Mouse (Mus musculus) CH12.LX (cell line): Measurements from ENCODE around the gene Inpp4b. TPM values are rescaled to one million over a fixed set of nuclear protein-coding genes. Genes with fewer than 3 reads are reported as not detected.

ENCODE experiments used
- DNase-seq: peaks from one replicate; pipeline ENCODE4 v3.0.0-alpha.2; 2013; ENCODE audit errors: extremely low read depth
- H3K27ac ChIP-seq: 2 replicates; pipeline ENCODE4 v1.5.1; 2012; ENCODE audit warnings: low read depth, mild to moderate bottlenecking, control low read depth, moderate library complexity; ENCODE audit not compliant: insufficient read depth
- H3K27me3 ChIP-seq: replicated peaks from 2 replicates; pipeline ENCODE3; 2012; ENCODE audit warnings: inconsistent platforms
- H3K36me3 ChIP-seq, 2 experiments: replicated peaks in 1 of 2; 2 replicates each; pipeline versions ENCODE3 to v1.6.1; 2012; ENCODE audit warnings: inconsistent platforms in 1 of 2, low read length in 1 of 2, mild to moderate bottlenecking in 1 of 2, mixed read lengths in 1 of 2, moderate library complexity in 1 of 2; ENCODE audit not compliant: control insufficient read depth in 1 of 2, insufficient read depth in 1 of 2
- H3K4me1 ChIP-seq, 2 experiments: 2 replicates each; pipeline ENCODE4 v1.6.1; 2012; ENCODE audit warnings: inconsistent platforms in 1 of 2, moderate library complexity in 1 of 2; ENCODE audit not compliant: insufficient read depth in 2 of 2, control insufficient read depth in 1 of 2
- H3K4me2 ChIP-seq: 2 replicates; pipeline ENCODE4 v1.6.1; 2012; ENCODE audit warnings: low read depth, mild to moderate bottlenecking, control low read depth; ENCODE audit not compliant: poor library complexity, insufficient read depth, severe bottlenecking
- H3K4me3 ChIP-seq, 3 experiments: fragments of 150-350 bp in 1 of 3; sonication (generic) in 1 of 3; replicated peaks in 1 of 3; 2 replicates each; pipeline versions ENCODE3 to v1.5.1; 2011 to 2012; ENCODE audit warnings: low read depth in 2 of 3, low read length in 2 of 3, mild to moderate bottlenecking in 2 of 3, moderate library complexity in 2 of 3, control low read depth in 1 of 3, improper control_type of control experiment in 1 of 3, inconsistent platforms in 1 of 3, mixed read lengths in 1 of 3; ENCODE audit not compliant: poor library complexity in 1 of 3
- H3K79me2 ChIP-seq: replicated peaks from 2 replicates; pipeline ENCODE4 v1.6.1; 2012; ENCODE audit warnings: mild to moderate bottlenecking, moderate library complexity; ENCODE audit not compliant: control insufficient read depth, poor library complexity, insufficient read depth, severe bottlenecking; ENCODE audit errors: extremely low read depth
- H3K9ac ChIP-seq: 2 replicates; pipeline ENCODE4 v1.6.1; 2012; ENCODE audit warnings: low read depth, mild to moderate bottlenecking, control low read depth, moderate library complexity; ENCODE audit not compliant: insufficient read depth
- H3K9me3 ChIP-seq: replicated peaks from 2 replicates; pipeline ENCODE3; 2012; ENCODE audit warnings: low read length, inconsistent platforms, mixed read lengths
- BHLHE40 ChIP-seq: IDR thresholded peaks from 2 replicates; pipeline ENCODE4 v1.6.1; 2011; ENCODE audit warnings: mild to moderate bottlenecking, low read depth, low read length, improper control_type of control experiment
- CHD1 ChIP-seq: IDR thresholded peaks from 2 replicates; pipeline ENCODE4 v1.6.1; 2012; ENCODE audit warnings: low read depth, low read length, improper control_type of control experiment, inconsistent platforms
- CHD2 ChIP-seq: IDR thresholded peaks from 2 replicates; pipeline ENCODE4 v1.6.1; 2011; ENCODE audit warnings: low read length, improper control_type of control experiment
- CTCF ChIP-seq, 2 experiments: IDR thresholded peaks in 1 of 2; conservative IDR thresholded peaks in 1 of 2; 2 replicates each; pipeline ENCODE4 v1.5.1; 2011 to 2012; ENCODE audit warnings: low read depth in 2 of 2, low read length in 2 of 2, improper control_type of control experiment in 1 of 2, inconsistent platforms in 1 of 2, mild to moderate bottlenecking in 1 of 2, moderate library complexity in 1 of 2
- E2F4 ChIP-seq: IDR thresholded peaks from 2 replicates; pipeline ENCODE4 v1.6.1; 2011; ENCODE audit warnings: low read depth, low read length, improper control_type of control experiment; ENCODE audit not compliant: insufficient replicate concordance
- ELF1 ChIP-seq: IDR thresholded peaks from 2 replicates; pipeline ENCODE4 v1.6.1; 2014; ENCODE audit warnings: low read depth, mild to moderate bottlenecking, inconsistent platforms, low read length, improper control_type of control experiment
- ETS1 ChIP-seq: conservative IDR thresholded peaks from 2 replicates; pipeline ENCODE4 v1.6.1; 2012; ENCODE audit warnings: low read depth, mild to moderate bottlenecking, inconsistent platforms, low read length, improper control_type of control experiment, moderate library complexity
- GABPA ChIP-seq: IDR thresholded peaks from 2 replicates; pipeline ENCODE4 v1.6.1; 2012; ENCODE audit warnings: low read depth, low read length, improper control_type of control experiment, inconsistent platforms; ENCODE audit not compliant: insufficient replicate concordance
- HCFC1 ChIP-seq: IDR thresholded peaks from 2 replicates; pipeline ENCODE4 v1.6.1; 2012; ENCODE audit warnings: low read depth, mild to moderate bottlenecking, inconsistent platforms, low read length, improper control_type of control experiment
- JUN ChIP-seq: IDR thresholded peaks from 2 replicates; pipeline ENCODE4 v1.6.1; 2011; ENCODE audit warnings: low read depth, mild to moderate bottlenecking, low read length, improper control_type of control experiment, moderate library complexity; ENCODE audit not compliant: insufficient read depth
- JUND ChIP-seq: conservative IDR thresholded peaks from 2 replicates; pipeline ENCODE4 v1.6.1; 2011; ENCODE audit warnings: low read depth, low read length, improper control_type of control experiment
- MAZ ChIP-seq: IDR thresholded peaks from 2 replicates; pipeline ENCODE4 v1.6.1; 2012; ENCODE audit warnings: low read depth, mild to moderate bottlenecking, inconsistent platforms, low read length, improper control_type of control experiment, moderate library complexity
- MXI1 ChIP-seq: IDR thresholded peaks from 2 replicates; pipeline ENCODE4 v1.6.1; 2011; ENCODE audit warnings: mild to moderate bottlenecking, low read depth, low read length, improper control_type of control experiment
- MYC ChIP-seq: IDR thresholded peaks from 2 replicates; pipeline ENCODE4 v1.6.1; 2011; ENCODE audit warnings: low read depth, mild to moderate bottlenecking, improper control_type of control experiment, low read length
- NELFE ChIP-seq: IDR thresholded peaks from 2 replicates; pipeline ENCODE4 v1.6.1; 2011; ENCODE audit warnings: low read depth, low read length, improper control_type of control experiment
- POLR2AphosphoS2 ChIP-seq: IDR thresholded peaks from 2 replicates; pipeline ENCODE4 v1.6.1; 2011; ENCODE audit warnings: low read depth, low read length, improper control_type of control experiment
- RAD21 ChIP-seq: IDR thresholded peaks from 2 replicates; pipeline ENCODE4 v1.6.1; 2011; ENCODE audit warnings: low read depth, mild to moderate bottlenecking, low read length, improper control_type of control experiment, moderate library complexity
- RCOR1 ChIP-seq: conservative IDR thresholded peaks from 2 replicates; pipeline ENCODE4 v1.6.1; 2012; ENCODE audit warnings: low read depth, mild to moderate bottlenecking, inconsistent platforms, low read length, improper control_type of control experiment
- SMC3 ChIP-seq: IDR thresholded peaks from 2 replicates; pipeline ENCODE4 v1.6.1; 2011; ENCODE audit warnings: low read depth, low read length, improper control_type of control experiment
- TCF12 ChIP-seq: IDR thresholded peaks from 2 replicates; pipeline ENCODE4 v1.6.1; 2014; ENCODE audit warnings: low read depth, mild to moderate bottlenecking, inconsistent platforms, low read length, improper control_type of control experiment
- UBTF ChIP-seq: IDR thresholded peaks from 2 replicates; pipeline ENCODE4 v1.6.1; 2012; ENCODE audit warnings: low read depth, mild to moderate bottlenecking, inconsistent platforms, low read length, improper control_type of control experiment, moderate library complexity
- USF1 ChIP-seq: IDR thresholded peaks from 2 replicates; pipeline ENCODE4 v1.6.1; 2014; ENCODE audit warnings: low read depth, mild to moderate bottlenecking, inconsistent platforms, low read length, improper control_type of control experiment
- ZKSCAN1 ChIP-seq: IDR thresholded peaks from 2 replicates; pipeline ENCODE4 v1.6.1; 2012; ENCODE audit warnings: low read depth, inconsistent platforms, low read length, improper control_type of control experiment, borderline replicate concordance
- ZMIZ1 ChIP-seq: IDR thresholded peaks from 2 replicates; pipeline ENCODE4 v1.6.1; 2012; ENCODE audit warnings: low read depth, mild to moderate bottlenecking, inconsistent platforms, low read length, improper control_type of control experiment
- ZNF384 ChIP-seq: IDR thresholded peaks from 2 replicates; pipeline ENCODE4 v1.6.1; 2012; ENCODE audit warnings: low read depth, low read length, improper control_type of control experiment, inconsistent platforms
- dilution Hi-C: fragments of 300-500 bp; cut with MboI; formaldehyde crosslinking; loops from 2 replicates; pipeline ENCODE4 v1.14.3; 2020; ENCODE audit warnings: low sequenced_read_pairs; ENCODE audit not compliant: extremely low pct_unique_long_range_greater_than_20kb, extremely low pct_ligation_motif_present
- in situ Hi-C: fragments of 300-500 bp; cut with MboI; formaldehyde crosslinking; loops from 3 replicates; pipeline ENCODE4 v1.14.3; 2019; ENCODE audit warnings: low sequenced_read_pairs, low pct_ligation_motif_present, low pct_unique_long_range_greater_than_20kb, mixed read lengths
- polyA plus RNA-seq: library from polyadenylated mRNA; unstranded; fragments of >175 nt; gene quantifications from 2 replicates; pipeline ENCODE4 v1.2.1, GENCODE M21; 2012; ENCODE audit warnings: low read depth; ENCODE audit not compliant: insufficient read length
- total RNA-seq, 2 experiments: library from RNA; depleted of rRNA; stranded (reverse); fragments of 300-350 nt in 1 of 2; fragments of >200 nt in 1 of 2; gene quantifications; 2 replicates each; pipeline ENCODE4 v1.2.3; 2012 to 2014

The Inpp4b gene
- total and polyA plus RNA-seq, 3 experiments, result 3.0 to 4.9 (median 3.4) TPM

DNA sequence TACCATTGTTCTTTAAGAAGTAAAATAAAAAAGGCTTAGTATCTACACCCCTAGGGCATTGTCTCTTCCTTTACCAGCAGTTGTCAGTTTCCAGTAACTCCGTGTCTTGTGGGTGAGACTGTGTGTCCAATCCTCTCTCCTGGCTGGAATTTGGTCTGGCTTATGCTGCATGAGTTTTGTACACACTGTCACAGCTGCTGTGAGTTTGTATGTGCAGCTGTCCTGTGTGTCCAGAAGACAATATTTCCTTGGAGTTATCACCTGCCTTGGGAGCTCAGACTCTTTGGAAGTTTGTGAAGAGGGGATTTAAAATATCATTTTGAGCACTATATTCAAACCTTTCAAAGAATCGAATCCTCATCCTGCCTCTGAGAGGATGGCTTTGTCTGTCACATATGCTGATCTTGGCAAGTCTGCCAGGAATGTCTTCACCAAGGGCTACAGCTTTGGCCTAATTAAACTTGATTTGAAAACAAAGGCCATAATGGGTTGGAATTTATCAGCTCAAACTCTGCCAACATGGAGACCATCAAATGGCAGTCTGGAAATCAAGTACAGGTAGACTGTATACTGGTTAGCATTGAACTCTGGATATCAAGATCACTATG, 485.1 kb downstream of the Inpp4b start:
- Histone ChIP-seq H3K27ac (no peak overlapping the region), H3K9ac (no peak overlapping the region), H3K4me1 (peaks cover 6 to 28% of the 10 kb centered on the region in 2 experiments), H3K79me2 (no peaks in the 10 kb centered on the region), H3K9me3 (no peaks in the 10 kb centered on the region), H3K4me3 (no peak overlapping the region), H3K4me2 (no peak overlapping the region), H3K27me3 (no peaks in the 10 kb centered on the region), H3K36me3 (no peaks in the 10 kb centered on the region)
- no peak for DNase-seq
- in situ Hi-C loops (no loop called here), dilution Hi-C loops (no loop called here)
- no peak for TF ChIP-seq CTCF (conservative IDR thresholded peaks at IDR 0.05 in 1 of 2, IDR thresholded peaks at IDR 0.05 in 1 of 2; ENCODE audit: low read depth in 2 of 2, low read length in 2 of 2)
- no peak for TF ChIP-seq MAZ
- no peak for TF ChIP-seq USF1
- no peak for TF ChIP-seq ZNF384
- no peak for TF ChIP-seq BHLHE40
- TF ChIP-seq ETS1, result no peak
- TF ChIP-seq CHD2, result no peak
- TF ChIP-seq GABPA, result no peak
- no peak for TF ChIP-seq JUND
- TF ChIP-seq ELF1, result no peak
- TF ChIP-seq ZMIZ1, result no peak
- no peak for TF ChIP-seq TCF12
- no peak for TF ChIP-seq CHD1

DNA sequence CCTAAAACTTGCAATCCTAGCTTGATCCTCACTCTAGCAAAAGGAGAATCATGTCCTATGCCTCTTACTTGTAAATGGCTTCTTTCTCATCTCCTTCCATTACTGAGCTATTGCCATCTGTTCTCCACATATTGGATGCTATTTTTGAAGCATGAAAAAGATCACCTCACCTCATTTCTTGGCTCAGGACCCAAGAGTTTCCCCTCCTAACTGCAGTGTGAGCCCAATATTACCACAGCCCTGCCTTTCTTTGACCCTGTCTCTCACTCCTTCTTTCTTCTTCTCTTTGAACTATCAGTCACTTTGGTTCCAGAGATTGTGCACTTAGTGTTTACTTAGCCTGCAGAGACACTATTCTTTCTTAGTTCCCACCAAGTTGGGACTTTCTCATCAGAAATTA, 489.1 kb downstream of the Inpp4b start:
- no peak overlapping the region for H3K27ac ChIP-seq
- peaks cover 0 to 9% of the 10 kb centered on the region in 2 experiments; a peak in 2 of 4 replicates for H3K4me1 ChIP-seq
- TF ChIP-seq CHD2 (no peak), JUN (no peak), SMC3 (no peak), TCF12 (no peak), RAD21 (no peak), ZMIZ1 (no peak), BHLHE40 (no peak), MAZ (no peak), HCFC1 (no peak), ZKSCAN1 (no peak), POLR2AphosphoS2 (no peak), UBTF (no peak), MXI1 (no peak), NELFE (no peak), JUND (no peak), E2F4 (no peak), MYC (no peak), ZNF384 (no peak), RCOR1 (no peak)
- dilution Hi-C loops, result no loop called here
- no peak overlapping the region for H3K4me3 ChIP-seq
- no peaks in the 10 kb centered on the region for H3K27me3 ChIP-seq
- no peaks in the 10 kb centered on the region for H3K36me3 ChIP-seq
- no peak overlapping the region for H3K9ac ChIP-seq
- H3K79me2 ChIP-seq, result no peaks in the 10 kb centered on the region
- in situ Hi-C loops, result no loop called here
- no peak for DNase-seq
- no peaks in the 10 kb centered on the region for H3K9me3 ChIP-seq
- H3K4me2 ChIP-seq, result no peak overlapping the region
